Mouse (Mus musculus): ENCODE data around the gene Lpp.

DNA sequence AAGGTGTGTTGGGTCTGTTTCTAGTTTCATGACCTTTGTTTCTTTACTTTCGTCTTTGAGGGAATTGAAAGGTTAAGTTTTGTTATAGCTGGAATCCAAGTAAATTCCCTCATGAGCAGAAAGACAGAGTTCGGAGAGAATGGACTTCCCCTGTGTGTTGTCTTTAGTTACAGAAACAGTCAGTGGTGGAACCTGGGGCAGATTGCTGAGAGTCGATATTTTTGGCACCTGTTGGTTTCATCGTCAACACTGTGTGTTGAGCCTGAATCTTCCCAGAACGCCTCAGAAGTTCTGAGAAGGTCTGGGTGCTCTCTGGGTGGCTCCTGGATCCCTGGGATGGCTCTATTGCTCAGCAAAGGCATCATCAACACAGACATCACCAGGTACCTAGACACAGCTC, 201.2 kb downstream of the Lpp start:
- TF ChIP-seq CTCF (IDR thresholded peaks at IDR 0.05; ENCODE audit: low read depth, low read length) = no peak
- no peak for TF ChIP-seq POLR2AphosphoS5 (IDR thresholded peaks at IDR 0.05; ENCODE audit: insufficient replicate concordance, low read depth, low read length)
- no peak for TF ChIP-seq GATA1 (IDR thresholded peaks at IDR 0.05; ENCODE audit: borderline replicate concordance, low read length)
- no peak for TF ChIP-seq TAL1 (conservative IDR thresholded peaks at IDR 0.05; ENCODE audit: low read depth, low read length)
- TF ChIP-seq GATA2 (IDR thresholded peaks at IDR 0.05; ENCODE audit: borderline replicate concordance, low read depth, low read length) = no peak
